Mouse (Mus musculus) myocyte (in vitro differentiated cells): Measurements from ENCODE around the gene B4galt3. TPM values are rescaled to one million over a fixed set of nuclear protein-coding genes. Genes with fewer than 3 reads are reported as not detected.

Experiments used
- H3K27me3 ChIP-seq: one replicate; pipeline ENCODE4 v1.6.1; 2011; ENCODE audit not compliant: control insufficient read depth, insufficient read depth, insufficient read length
- H3K36me3 ChIP-seq: one replicate; pipeline ENCODE4 v1.6.1; 2011; ENCODE audit not compliant: control insufficient read depth, insufficient read depth
- H3K4me2 ChIP-seq: one replicate; pipeline ENCODE4 v1.6.1; 2011; ENCODE audit warnings: low read depth, control low read depth
- H3K4me3 ChIP-seq: one replicate; pipeline ENCODE4 v1.5.1; 2011; ENCODE audit warnings: mild to moderate bottlenecking, control low read depth, moderate library complexity
- H3K79me2 ChIP-seq: one replicate; pipeline ENCODE4 v1.6.1; 2011; ENCODE audit not compliant: control insufficient read depth, insufficient read depth
- H3ac ChIP-seq: one replicate; pipeline ENCODE4 v1.6.1; 2011; ENCODE audit not compliant: control insufficient read depth, insufficient read length
- CEBPB ChIP-seq: IDR thresholded peaks from 2 replicates; pipeline ENCODE4 v1.6.1; 2011; ENCODE audit warnings: mild to moderate bottlenecking, moderate library complexity; ENCODE audit not compliant: poor library complexity, insufficient read depth, severe bottlenecking
- E2F4 ChIP-seq: IDR thresholded peaks from one replicate; pipeline ENCODE4 v1.6.1; 2011; ENCODE audit warnings: mild to moderate bottlenecking, control low read depth, moderate library complexity; ENCODE audit not compliant: insufficient read depth
- MAX ChIP-seq: IDR thresholded peaks from one replicate; pipeline ENCODE4 v1.6.1; 2011; ENCODE audit warnings: low read depth, mild to moderate bottlenecking, control low read depth
- MYOD1 ChIP-seq, 3 experiments: IDR thresholded peaks; one replicate each; pipeline ENCODE4 v1.6.1; 2011; ENCODE audit warnings: control low read depth in 2 of 3, low read depth in 2 of 3, mild to moderate bottlenecking in 2 of 3, moderate library complexity in 1 of 3; ENCODE audit not compliant: insufficient read length in 2 of 3, control insufficient read depth in 1 of 3
- MYOG ChIP-seq, 3 experiments: IDR thresholded peaks; one replicate each; pipeline ENCODE4 v1.6.1; 2011; ENCODE audit warnings: control low read depth in 2 of 3, low read depth in 2 of 3, mild to moderate bottlenecking in 2 of 3; ENCODE audit not compliant: insufficient read length in 2 of 3, control insufficient read depth in 1 of 3, insufficient read depth in 1 of 3
- POLR2A ChIP-seq: IDR thresholded peaks from one replicate; pipeline ENCODE4 v1.6.1; 2011; ENCODE audit warnings: low read depth, mild to moderate bottlenecking, control low read depth, moderate library complexity; ENCODE audit not compliant: insufficient read length
- POLR2AphosphoS2 ChIP-seq: IDR thresholded peaks from one replicate; pipeline ENCODE4 v1.6.1; 2011; ENCODE audit warnings: low read depth, control low read depth; ENCODE audit not compliant: insufficient read length
- REST ChIP-seq: IDR thresholded peaks from one replicate; pipeline ENCODE4 v1.6.1; 2011; ENCODE audit warnings: mild to moderate bottlenecking, control low read depth, moderate library complexity; ENCODE audit not compliant: insufficient read depth, insufficient read length
- SRF ChIP-seq: IDR thresholded peaks from one replicate; pipeline ENCODE4 v1.6.1; 2011; ENCODE audit warnings: low read depth; ENCODE audit not compliant: control insufficient read depth, insufficient read length
- TCF12 ChIP-seq: IDR thresholded peaks from one replicate; pipeline ENCODE4 v1.6.1; 2011; ENCODE audit warnings: mild to moderate bottlenecking, control low read depth; ENCODE audit not compliant: poor library complexity, insufficient read depth, severe bottlenecking
- TCF3 ChIP-seq: IDR thresholded peaks from one replicate; pipeline ENCODE4 v1.6.1; 2011; ENCODE audit warnings: low read depth, control low read depth; ENCODE audit not compliant: insufficient read length
- USF1 ChIP-seq: IDR thresholded peaks from one replicate; pipeline ENCODE4 v1.6.1; 2011; ENCODE audit warnings: low read depth, mild to moderate bottlenecking, control low read depth, moderate library complexity
- polyA plus RNA-seq: library from polyadenylated mRNA; unstranded; fragments of >200 nt; fragmentation: generic; extraction: Trizol; gene quantifications from one replicate; pipeline ENCODE4 v1.2.1, GENCODE M21; 2012; ENCODE audit warnings: missing spikeins

B4galt3 gene
- polyA plus RNA-seq, 1 experiment: 19.3 TPM

DNA sequence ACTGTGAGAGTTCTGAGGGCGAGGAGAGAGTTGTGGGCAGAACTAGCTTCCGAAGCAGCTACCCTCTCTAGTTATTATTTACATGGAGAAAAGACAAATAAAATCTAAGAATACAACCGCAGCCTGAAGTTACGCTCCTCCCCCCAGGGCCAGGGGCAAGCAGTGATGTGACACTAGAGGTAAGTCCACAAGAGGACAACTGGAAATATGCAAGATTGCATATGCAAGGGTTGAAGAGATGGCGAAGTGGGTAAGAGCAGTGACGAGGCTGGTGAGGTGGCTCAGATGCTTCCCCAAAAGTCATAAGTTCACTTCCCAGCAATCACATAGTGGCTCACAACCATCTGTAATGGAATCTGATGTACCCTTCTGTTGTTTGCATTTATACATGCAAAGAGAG is 47.0 kb upstream of the B4galt3 start:
- no peak for TF ChIP-seq SRF
- TF ChIP-seq MYOG (IDR thresholded peaks at IDR 0.05; ENCODE audit: control insufficient read depth in 1 of 3, insufficient read depth in 1 of 3, insufficient read length in 2 of 3, low read depth in 2 of 3): no peak
- TF ChIP-seq E2F4: no peak
- TF ChIP-seq USF1: no peak
- TF ChIP-seq TCF3: no peak
- no peak for TF ChIP-seq POLR2AphosphoS2
- no peak for TF ChIP-seq MAX
- TF ChIP-seq MYOD1 (IDR thresholded peaks at IDR 0.05; ENCODE audit: control insufficient read depth in 1 of 3, insufficient read length in 2 of 3, low read depth in 2 of 3): no peak
- no peak for TF ChIP-seq POLR2A
- no peak for TF ChIP-seq TCF12
- no peak for TF ChIP-seq REST
- H3K27me3 ChIP-seq: no peaks in the 10 kb centered on the region
- peak overlapping the region; percentile 70 for H3K4me3 ChIP-seq

DNA sequence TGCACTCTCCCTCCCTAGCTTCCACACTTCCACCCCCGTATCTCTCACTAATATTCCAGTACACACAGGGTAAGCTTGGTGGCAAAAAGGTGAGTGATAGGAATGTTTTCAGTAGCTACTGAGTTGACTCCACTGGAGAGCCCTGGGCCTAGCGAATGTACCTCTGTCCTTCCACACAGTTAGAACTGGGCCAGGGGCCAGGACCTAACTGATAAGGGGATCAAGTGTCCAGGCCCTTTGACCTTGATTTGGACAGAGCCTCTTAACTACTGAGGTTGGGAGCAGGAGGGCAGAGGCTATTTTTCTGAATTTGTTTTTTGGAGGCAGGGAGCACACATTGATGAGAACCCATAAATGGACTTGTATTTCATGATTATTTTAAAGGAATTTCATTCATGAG is 46.3 kb upstream of the B4galt3 start:
- H3ac ChIP-seq: no peak overlapping the region
- no peaks in the 10 kb centered on the region for H3K79me2 ChIP-seq
- no peaks in the 10 kb centered on the region for H3K27me3 ChIP-seq
- H3K36me3 ChIP-seq: peaks cover 2% of the 10 kb centered on the region
- no peak for TF ChIP-seq E2F4
- no peak for TF ChIP-seq REST
- TF ChIP-seq POLR2A: no peak
- no peak for TF ChIP-seq MYOG (IDR thresholded peaks at IDR 0.05; ENCODE audit: control insufficient read depth in 1 of 3, insufficient read depth in 1 of 3, insufficient read length in 2 of 3, low read depth in 2 of 3)
- TF ChIP-seq TCF3: no peak
- no peak for TF ChIP-seq MYOD1 (IDR thresholded peaks at IDR 0.05; ENCODE audit: control insufficient read depth in 1 of 3, insufficient read length in 2 of 3, low read depth in 2 of 3)
- no peak for TF ChIP-seq POLR2AphosphoS2
- TF ChIP-seq SRF: no peak
- no peak overlapping the region for H3K4me2 ChIP-seq
- no peak overlapping the region for H3K4me3 ChIP-seq

More for the DNA sequence above, 47.0 kb upstream of the B4galt3 start:
- peak overlapping the region; percentile 36 for H3K4me2 ChIP-seq
- H3ac ChIP-seq: no peak overlapping the region
- H3K36me3 ChIP-seq: peaks cover 4% of the 10 kb centered on the region
- H3K79me2 ChIP-seq: no peaks in the 10 kb centered on the region

DNA sequence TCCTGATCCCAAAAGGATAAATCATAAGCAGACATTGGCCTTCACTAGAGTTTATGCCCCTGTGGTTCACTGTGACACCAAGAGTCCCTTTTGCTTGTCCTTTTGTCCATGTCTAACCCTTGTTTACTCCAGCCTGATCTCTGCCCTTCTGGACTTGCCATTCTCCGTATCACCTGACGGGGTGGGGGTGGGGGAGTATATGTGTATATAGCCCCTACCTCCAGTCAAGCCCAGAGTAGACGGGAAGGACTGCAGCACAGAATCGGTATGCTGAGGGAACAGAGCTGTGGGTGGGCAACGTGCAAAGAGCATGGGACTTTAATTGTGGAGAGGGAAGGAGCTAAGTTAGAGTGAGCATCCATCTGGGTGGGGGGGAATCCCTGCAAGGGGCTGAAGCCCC is 45.3 kb upstream of the B4galt3 start, which contains the start of gene Apoa2:
Apoa2 (plus strand) TSS at position 198 of the 400 bp plus-strand sequence.
- Histone ChIP-seq H3K4me3 (no peak within 1 kb of the TSS), H3K4me2 (no peak within 1 kb of the TSS), H3K79me2 (no peaks in the 10 kb centered on the region), H3ac (no peak within 1 kb of the TSS), H3K36me3 (peaks cover 3% of the 10 kb centered on the region), H3K27me3 (no peaks in the 10 kb centered on the region)
- no peak for TF ChIP-seq POLR2A
- no peak for TF ChIP-seq MYOG (IDR thresholded peaks at IDR 0.05; ENCODE audit: control insufficient read depth in 1 of 3, insufficient read depth in 1 of 3, insufficient read length in 2 of 3, low read depth in 2 of 3)
- TF ChIP-seq MAX: no peak
- no peak for TF ChIP-seq USF1
- no peak for TF ChIP-seq POLR2AphosphoS2
- TF ChIP-seq REST: no peak
- TF ChIP-seq MYOD1 (IDR thresholded peaks at IDR 0.05; ENCODE audit: control insufficient read depth in 1 of 3, insufficient read length in 2 of 3, low read depth in 2 of 3): no peak
- no peak for TF ChIP-seq SRF
- no peak for TF ChIP-seq CEBPB
- no peak for TF ChIP-seq TCF12
- TF ChIP-seq TCF3: no peak
- no peak for TF ChIP-seq E2F4

DNA sequence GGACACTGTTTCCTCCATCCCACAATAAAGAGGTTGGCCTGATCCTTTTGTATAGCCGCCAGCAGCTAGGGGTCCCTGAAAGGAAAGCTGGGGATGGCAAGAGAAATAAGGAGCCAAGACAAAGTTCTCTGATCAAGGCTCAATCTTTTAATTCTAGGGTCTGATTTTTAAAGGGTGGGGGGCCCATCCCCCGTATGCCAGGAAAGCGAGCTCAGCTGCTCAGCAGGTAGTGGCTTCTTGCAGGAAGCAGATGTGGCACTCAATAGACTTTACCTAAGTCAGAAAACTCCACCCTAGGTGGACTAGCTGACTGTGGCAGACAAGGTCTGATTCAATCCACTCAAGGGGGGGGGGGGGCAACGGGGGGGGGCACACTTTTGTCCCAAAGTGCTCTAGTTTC is 43.3 kb upstream of the B4galt3 start:
- no peaks in the 10 kb centered on the region for H3K79me2 ChIP-seq
- no peak overlapping the region for H3K4me3 ChIP-seq
- peaks cover 3% of the 10 kb centered on the region for H3K36me3 ChIP-seq
- no peak overlapping the region for H3ac ChIP-seq
- no peak overlapping the region for H3K4me2 ChIP-seq
- TF ChIP-seq REST: no peak
- no peak for TF ChIP-seq SRF
- TF ChIP-seq USF1: no peak
- TF ChIP-seq TCF3: no peak
- no peak for TF ChIP-seq MYOD1 (IDR thresholded peaks at IDR 0.05; ENCODE audit: control insufficient read depth in 1 of 3, insufficient read length in 2 of 3, low read depth in 2 of 3)
- no peak for TF ChIP-seq POLR2AphosphoS2
- TF ChIP-seq E2F4: no peak
- no peak for TF ChIP-seq MYOG (IDR thresholded peaks at IDR 0.05; ENCODE audit: control insufficient read depth in 1 of 3, insufficient read depth in 1 of 3, insufficient read length in 2 of 3, low read depth in 2 of 3)
- no peak for TF ChIP-seq POLR2A
- TF ChIP-seq MAX: no peak
- TF ChIP-seq CEBPB: no peak
- H3K27me3 ChIP-seq: no peaks in the 10 kb centered on the region

DNA sequence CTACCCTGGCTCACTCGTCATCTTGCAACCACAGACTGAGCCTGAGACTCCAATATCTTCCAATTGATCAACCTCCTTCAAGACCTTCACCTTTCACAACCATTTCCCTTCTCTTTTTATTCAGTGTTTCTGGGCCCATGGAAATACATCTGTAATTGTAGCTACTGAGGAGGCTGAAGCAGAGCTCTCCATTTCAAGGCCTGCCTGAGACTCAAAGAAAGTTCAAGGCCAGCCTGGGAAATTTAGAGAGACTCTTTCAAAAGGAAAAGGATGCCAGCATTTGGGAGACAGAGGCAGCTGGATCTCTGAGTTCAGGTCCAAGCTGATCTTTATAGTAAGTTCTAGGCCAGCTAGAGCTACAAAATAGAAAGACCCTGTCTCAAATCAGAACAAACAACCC is 42.2 kb upstream of the B4galt3 start:
- Histone ChIP-seq H3K4me2 (no peak overlapping the region), H3K79me2 (no peaks in the 10 kb centered on the region), H3K27me3 (no peaks in the 10 kb centered on the region), H3K36me3 (peaks cover 4% of the 10 kb centered on the region), H3K4me3 (no peak overlapping the region), H3ac (no peak overlapping the region)
- TF ChIP-seq E2F4 (no peak), POLR2A (no peak)
